Mouse (Mus musculus) heart, embryonic 13.5 days (tissue): Measurements from ENCODE around the gene Parp11. TPM values are rescaled to one million over a fixed set of nuclear protein-coding genes. Genes with fewer than 3 reads are reported as not detected.

Source experiments
- ATAC-seq: fragments of 200-750 bp; cut with Nextera tagmentation; 2 replicates; pipeline ENCODE4 v1.8.0; 2017; ENCODE audit warnings: moderate TSS enrichment; ENCODE audit not compliant: insufficient number of reproducible peaks, low FRiP score, low TSS enrichment; ENCODE audit errors: extremely low read depth
- H3K27ac ChIP-seq: fragments of 300-500 bp; sonication (generic); replicated peaks from 2 replicates; pipeline ENCODE4 v1.5.1; 2015; ENCODE audit warnings: moderate library complexity, mild to moderate bottlenecking, inconsistent platforms
- H3K27me3 ChIP-seq: fragments of 300-500 bp; sonication (generic); replicated peaks from 2 replicates; pipeline ENCODE4 v1.6.1; 2015; ENCODE audit warnings: mild to moderate bottlenecking, inconsistent platforms
- H3K36me3 ChIP-seq: fragments of 300-500 bp; sonication (generic); 2 replicates; pipeline ENCODE4 v1.6.1; 2015; ENCODE audit warnings: mild to moderate bottlenecking, inconsistent platforms
- H3K4me1 ChIP-seq: fragments of 300-500 bp; sonication (generic); 2 replicates; pipeline ENCODE4 v1.6.1; 2015; ENCODE audit warnings: inconsistent platforms
- H3K4me2 ChIP-seq: fragments of 300-500 bp; sonication (generic); 2 replicates; pipeline ENCODE4 v1.6.1; 2015; ENCODE audit warnings: inconsistent platforms, mild to moderate bottlenecking, moderate library complexity
- H3K4me3 ChIP-seq: fragments of 300-500 bp; sonication (generic); 2 replicates; pipeline ENCODE4 v1.5.1; 2015; ENCODE audit warnings: moderate library complexity, mild to moderate bottlenecking, inconsistent platforms
- H3K9ac ChIP-seq: fragments of 300-500 bp; sonication (generic); 2 replicates; pipeline ENCODE4 v1.6.1; 2015; ENCODE audit warnings: inconsistent platforms, mild to moderate bottlenecking, moderate library complexity
- H3K9me3 ChIP-seq: fragments of 300-500 bp; sonication (generic); 2 replicates; pipeline ENCODE4 v1.6.1; 2016; ENCODE audit warnings: inconsistent platforms
- whole genome bisulfite sequencing: fragments of 180-500 bp; shearing (Covaris S2); methylation state at CpG from one replicate; pipeline ENCODE4 v1.1.7; 2015; ENCODE audit warnings: mixed read lengths; 5-methylcytosine and 5-hydroxymethylcytosine counted together
- polyA plus RNA-seq: library from polyadenylated mRNA; unstranded; fragments of >200 nt; fragmentation: Nextera tagmentation; extraction: Ambion mirVana; gene quantifications from 2 replicates; pipeline ENCODE4 v1.2.1, GENCODE M21; 2015

Parp11 gene
- polyA plus RNA-seq, 1 experiment from 2014 or later = 17.0 TPM

DNA sequence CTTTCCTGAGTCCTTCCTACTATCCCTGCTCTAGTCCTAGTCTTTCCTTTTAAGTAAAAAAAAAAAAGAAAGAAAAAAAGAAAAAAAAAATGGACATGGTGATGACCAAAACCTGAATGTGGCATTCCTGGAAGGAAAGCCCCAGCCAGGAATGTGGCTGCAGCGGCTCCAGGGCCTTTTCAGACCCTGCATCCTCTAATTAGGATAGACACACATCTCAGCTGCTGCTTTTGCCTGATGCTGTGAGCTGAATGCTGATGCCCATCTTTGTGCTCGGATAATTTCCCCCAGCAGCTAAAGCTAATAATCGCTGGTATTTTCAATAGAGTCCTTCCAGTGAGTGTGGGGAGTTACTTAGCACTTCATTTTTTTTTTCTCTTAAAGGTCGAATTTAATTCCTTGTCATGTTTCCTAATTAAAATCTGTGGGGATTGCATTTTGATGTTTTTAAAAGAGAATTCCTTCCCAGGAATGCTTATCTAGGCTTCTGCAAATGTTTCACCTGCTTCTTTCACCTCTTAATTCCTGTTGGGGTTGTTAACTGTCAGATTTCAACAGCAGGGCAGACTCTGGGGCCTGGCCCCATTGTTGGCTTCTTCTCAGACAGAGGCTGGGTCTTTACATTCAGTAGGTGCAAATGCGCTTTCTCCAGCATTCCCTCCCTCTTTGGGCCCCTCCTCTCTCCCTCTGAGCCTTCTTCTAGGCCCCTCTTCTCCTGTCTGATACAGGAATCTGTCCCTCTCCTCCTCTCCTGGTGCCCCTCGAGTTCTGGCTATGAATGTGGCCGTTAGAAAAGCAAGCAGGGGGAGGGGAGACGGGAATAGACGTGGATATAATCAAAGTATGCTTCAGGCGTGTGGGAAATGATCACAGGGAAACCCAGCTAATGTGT, 3.1 kb downstream of the Parp11 start:
- H3K4me3 ChIP-seq = no peak overlapping the region
- 0 out of 2 replicates have a peak overlapping the region, but pooled peaks have one; percentile 10 for H3K9ac ChIP-seq
- H3K9me3 ChIP-seq = no peaks in the 10 kb centered on the region
- H3K36me3 ChIP-seq = no peaks in the 10 kb centered on the region
- peaks cover 36% of the 10 kb centered on the region for H3K27me3 ChIP-seq
- 27% methylated on average over 10 of the region's 10 CpGs for WGBS
- H3K27ac ChIP-seq = no peak overlapping the region
- no peak for ATAC-seq
- H3K4me1 ChIP-seq = peaks cover 6% of the 10 kb centered on the region
- no peak overlapping the region for H3K4me2 ChIP-seq

GRCm38 (mm10) chr6:127453407-127454343, 7.0 kb downstream of the Parp11 start:
- Histone ChIP-seq H3K9me3 (no peaks in the 10 kb centered on the region), H3K9ac (peak overlapping the region; percentile 87), H3K4me2 (peak overlapping the region; percentile 69), H3K27me3 (peaks cover 15% of the 10 kb centered on the region), H3K4me1 (peaks cover 8% of the 10 kb centered on the region), H3K4me3 (peak overlapping the region; percentile 79), H3K27ac (peak overlapping the region; percentile 80), H3K36me3 (no peaks in the 10 kb centered on the region)
- WGBS = under 1% methylated on average over 70 of the region's 70 CpGs
- ATAC-seq = peak; percentile 96

GRCm38 (mm10) chr6:127454344-127454707, 7.7 kb downstream of the Parp11 start:
- no peak overlapping the region for H3K27ac ChIP-seq
- H3K9ac ChIP-seq = peak overlapping the region; percentile 87
- H3K9me3 ChIP-seq = no peaks in the 10 kb centered on the region
- H3K36me3 ChIP-seq = no peaks in the 10 kb centered on the region
- H3K4me3 ChIP-seq = peak overlapping the region; percentile 79
- WGBS = 41% methylated on average over 10 of the region's 10 CpGs
- ATAC-seq = no peak
- peaks cover 13% of the 10 kb centered on the region for H3K4me1 ChIP-seq
- H3K27me3 ChIP-seq = peaks cover 14% of the 10 kb centered on the region
- H3K4me2 ChIP-seq = peak overlapping the region; percentile 69

GRCm38 (mm10) chr6:127454809-127455208, 8.2 kb downstream of the Parp11 start:
- H3K27me3 ChIP-seq = peaks cover 9% of the 10 kb centered on the region
- H3K27ac ChIP-seq = no peak overlapping the region
- peaks cover 13% of the 10 kb centered on the region for H3K4me1 ChIP-seq
- 82% methylated on average over 6 of the region's 6 CpGs for WGBS
- H3K9ac ChIP-seq = 0 out of 2 replicates have a peak overlapping the region, but pooled peaks have one; percentile 87
- peak overlapping the region; percentile 69 for H3K4me2 ChIP-seq
- peak overlapping the region; percentile 79; the same call in 1 of the 2 replicates for H3K4me3 ChIP-seq
- no peaks in the 10 kb centered on the region for H3K9me3 ChIP-seq
- ATAC-seq = no peak
- no peaks in the 10 kb centered on the region for H3K36me3 ChIP-seq

- Histone ChIP-seq H3K27ac (no peak overlapping the region), H3K4me2 (no peak overlapping the region), H3K36me3 (no peaks in the 10 kb centered on the region), H3K4me3 (no peak overlapping the region), H3K4me1 (peaks cover 13% of the 10 kb centered on the region), H3K27me3 (peaks cover 6% of the 10 kb centered on the region; the same call in 1 of the 2 replicates), H3K9ac (no peak overlapping the region), H3K9me3 (no peaks in the 10 kb centered on the region)
- 95% methylated on average over 4 of the region's 4 CpGs for WGBS
- ATAC-seq = no peak
Observed at GRCm38 (mm10) chr6:127455440-127455839, 8.8 kb downstream of the Parp11 start.

DNA sequence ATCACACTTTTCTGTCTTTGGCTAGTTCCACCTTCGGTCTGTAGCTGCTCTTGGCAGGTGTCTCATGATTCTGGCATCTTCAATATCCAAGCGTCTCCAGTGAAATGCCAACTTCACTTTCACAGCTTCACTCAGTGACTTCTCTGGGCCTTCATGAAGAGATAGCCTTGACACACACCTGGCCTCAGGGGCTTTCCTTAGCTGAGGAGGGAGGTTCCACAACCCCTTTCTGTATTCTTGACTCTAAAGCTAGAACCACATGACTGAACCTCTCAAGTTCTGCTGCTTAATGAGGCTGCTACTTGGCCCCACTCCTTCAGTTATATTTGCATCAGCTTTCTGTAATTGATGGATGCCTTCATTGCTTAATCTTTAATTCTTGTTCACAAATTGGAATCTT, 10.1 kb downstream of the Parp11 start:
- WGBS = 85% methylated on average over 2 of the region's 2 CpGs
- Histone ChIP-seq H3K4me3 (no peak overlapping the region), H3K9me3 (no peaks in the 10 kb centered on the region), H3K4me2 (no peak overlapping the region), H3K27ac (no peak overlapping the region), H3K36me3 (no peaks in the 10 kb centered on the region), H3K27me3 (no peaks in the 10 kb centered on the region), H3K9ac (no peak overlapping the region), H3K4me1 (peaks cover 13% of the 10 kb centered on the region)
- ATAC-seq = no peak

DNA sequence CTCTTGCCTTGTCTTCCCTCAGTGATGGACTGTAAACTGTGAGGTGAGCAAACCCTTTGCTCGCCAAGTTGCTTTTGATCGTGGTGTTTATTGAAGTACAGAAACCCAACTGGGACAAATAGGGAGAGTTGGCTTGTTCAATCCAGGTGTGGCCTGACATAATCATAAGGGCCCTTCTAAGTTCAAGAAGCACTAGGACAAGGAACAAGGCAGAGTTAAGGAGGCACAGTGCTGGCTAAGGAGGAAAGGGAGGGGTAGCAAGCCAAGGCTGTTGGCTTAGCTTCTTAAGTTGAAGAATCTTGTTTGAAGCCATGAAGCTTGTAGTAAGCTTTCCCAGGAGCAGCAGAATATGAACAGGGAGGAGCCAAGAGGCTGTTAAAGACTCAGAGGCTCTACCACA, 13.1 kb downstream of the Parp11 start:
- peaks cover 7% of the 10 kb centered on the region; the same call in 1 of the 2 replicates for H3K4me1 ChIP-seq
- 89% methylated on average over 2 of the region's 2 CpGs for WGBS
- no peak overlapping the region for H3K27ac ChIP-seq
- no peaks in the 10 kb centered on the region for H3K9me3 ChIP-seq
- ATAC-seq = no peak
- H3K4me3 ChIP-seq = no peak overlapping the region
- H3K4me2 ChIP-seq = no peak overlapping the region
- no peaks in the 10 kb centered on the region for H3K27me3 ChIP-seq
- H3K9ac ChIP-seq = no peak overlapping the region
- no peaks in the 10 kb centered on the region for H3K36me3 ChIP-seq

GRCm38 (mm10) chr6:127461491-127461890, 14.9 kb downstream of the Parp11 start:
- Histone ChIP-seq H3K9me3 (no peaks in the 10 kb centered on the region), H3K4me3 (no peak overlapping the region), H3K4me1 (0 out of 2 replicates have a peak, but pooled peaks cover 5% of the 10 kb centered on the region), H3K9ac (no peak overlapping the region), H3K4me2 (no peak overlapping the region), H3K27me3 (no peaks in the 10 kb centered on the region), H3K27ac (no peak overlapping the region), H3K36me3 (no peaks in the 10 kb centered on the region)
- no peak for ATAC-seq
- WGBS = 87% methylated on average over 4 of the region's 4 CpGs

- no peak for ATAC-seq
- 88% methylated on average over 6 of the region's 6 CpGs for WGBS
Observed at GRCm38 (mm10) chr6:127462251-127462650, 15.6 kb downstream of the Parp11 start.

DNA sequence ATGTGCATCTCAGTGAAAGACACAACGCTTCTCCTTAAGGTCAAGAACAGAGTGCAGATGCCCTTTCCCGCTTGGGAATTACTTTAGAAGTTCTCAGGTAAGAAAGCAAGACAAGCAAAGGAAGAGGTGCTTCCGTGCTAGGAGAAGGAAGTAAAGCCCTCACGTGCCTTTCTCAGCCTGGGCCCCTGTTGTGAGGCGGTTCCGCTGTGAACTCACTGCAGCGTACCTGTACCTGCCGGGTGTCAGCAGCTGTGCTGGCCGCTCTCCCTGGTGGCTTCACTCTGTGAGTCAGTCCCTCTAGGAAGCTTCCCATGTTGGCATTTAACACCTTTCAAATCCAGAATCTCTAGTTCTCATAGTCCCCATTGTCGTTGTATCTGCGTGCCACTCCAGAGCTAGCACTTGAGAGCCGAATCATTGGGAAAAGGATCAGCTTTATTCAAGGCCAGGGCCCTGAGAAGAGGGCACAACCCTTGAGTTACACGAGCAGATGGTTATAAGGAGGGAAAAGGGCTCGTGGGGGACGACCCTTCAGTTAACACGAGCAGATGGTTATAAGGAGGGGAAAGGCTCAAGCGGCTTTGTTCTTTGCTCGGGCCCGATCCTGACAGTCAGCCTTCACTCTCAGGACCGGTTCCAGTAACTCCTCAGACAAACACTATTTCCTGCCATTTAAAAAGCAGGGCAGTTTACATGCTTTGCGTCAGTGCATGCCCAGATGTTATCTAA, 16.8 kb downstream of the Parp11 start:
- H3K27ac ChIP-seq = no peak overlapping the region
- H3K4me3 ChIP-seq = no peak overlapping the region
- peaks cover 4% of the 10 kb centered on the region; the same call in 1 of the 2 replicates for H3K36me3 ChIP-seq
- H3K9ac ChIP-seq = no peak overlapping the region
- no peaks in the 10 kb centered on the region for H3K27me3 ChIP-seq
- 0 out of 2 replicates have a peak, but pooled peaks cover 5% of the 10 kb centered on the region for H3K4me1 ChIP-seq
- no peak for ATAC-seq
- H3K9me3 ChIP-seq = no peaks in the 10 kb centered on the region
- 61% methylated on average over 21 of the region's 21 CpGs for WGBS
- no peak overlapping the region for H3K4me2 ChIP-seq

More at GRCm38 (mm10) chr6:127462251-127462650, 15.6 kb downstream of the Parp11 start:
- Histone ChIP-seq H3K27me3 (no peaks in the 10 kb centered on the region), H3K36me3 (no peaks in the 10 kb centered on the region), H3K4me2 (no peak overlapping the region), H3K4me3 (no peak overlapping the region), H3K4me1 (0 out of 2 replicates have a peak, but pooled peaks cover 5% of the 10 kb centered on the region), H3K27ac (no peak overlapping the region), H3K9me3 (no peaks in the 10 kb centered on the region), H3K9ac (no peak overlapping the region)
